Mouse (Mus musculus) MEL (cell line): Measurements from ENCODE around the gene Atp8a1. TPM values are rescaled to one million over a fixed set of nuclear protein-coding genes. Genes with fewer than 3 reads are reported as not detected.

ENCODE experiments used
- DNase-seq: peaks from one replicate; pipeline ENCODE4 v3.0.0; 2011; ENCODE audit warnings: low read depth, low spot score
- H3K27ac ChIP-seq: 2 replicates; pipeline ENCODE4 v1.5.1; 2012; ENCODE audit warnings: low read depth, mild to moderate bottlenecking, control low read depth, low read length, moderate library complexity; ENCODE audit not compliant: control insufficient read depth
- H3K27me3 ChIP-seq, 2 experiments: fragments of 150-350 bp in 1 of 2; sonication (generic) in 1 of 2; 2 replicates each; pipeline ENCODE4 v1.6.1; 2012; ENCODE audit warnings: low read length in 2 of 2, mild to moderate bottlenecking in 2 of 2, improper control_type of control experiment in 1 of 2, moderate library complexity in 1 of 2; ENCODE audit not compliant: insufficient read depth in 2 of 2, control insufficient read depth in 1 of 2
- H3K36me3 ChIP-seq, 2 experiments: 2 replicates each; pipeline ENCODE4 v1.6.1; 2012 to 2014; ENCODE audit warnings: low read length in 2 of 2, improper control_type of control experiment in 1 of 2, inconsistent platforms in 1 of 2, mild to moderate bottlenecking in 1 of 2; ENCODE audit not compliant: insufficient read depth in 2 of 2, control insufficient read depth in 1 of 2
- H3K4me1 ChIP-seq, 2 experiments: fragments of 150-350 bp in 1 of 2; sonication (generic) in 1 of 2; 2 replicates each; pipeline ENCODE4 v1.6.1; 2012; ENCODE audit warnings: low read length in 2 of 2, improper control_type of control experiment in 1 of 2, mild to moderate bottlenecking in 1 of 2; ENCODE audit not compliant: insufficient read depth in 2 of 2, control insufficient read depth in 1 of 2
- H3K4me3 ChIP-seq, 2 experiments: fragments of 150-350 bp in 1 of 2; sonication (generic) in 1 of 2; 2 replicates each; pipeline ENCODE4 v1.5.1; 2012; ENCODE audit warnings: low read depth in 2 of 2, low read length in 2 of 2, mild to moderate bottlenecking in 2 of 2, moderate library complexity in 2 of 2, control low read depth in 1 of 2, improper control_type of control experiment in 1 of 2; ENCODE audit not compliant: control insufficient read depth in 1 of 2, insufficient read depth in 1 of 2
- H3K79me2 ChIP-seq: 2 replicates; pipeline ENCODE4 v1.6.1; 2012; ENCODE audit warnings: mild to moderate bottlenecking, low read length, moderate library complexity; ENCODE audit not compliant: control insufficient read depth, poor library complexity, insufficient read depth
- H3K9ac ChIP-seq: 2 replicates; pipeline ENCODE4 v1.6.1; 2012; ENCODE audit warnings: low read depth, mild to moderate bottlenecking, control low read depth, low read length, moderate library complexity; ENCODE audit not compliant: control insufficient read depth, poor library complexity, severe bottlenecking
- H3K9me3 ChIP-seq: fragments of 150-350 bp; sonication (generic); replicated peaks from 2 replicates; pipeline ENCODE4 v1.6.1; 2012; ENCODE audit warnings: mild to moderate bottlenecking, low read length, improper control_type of control experiment, moderate library complexity; ENCODE audit not compliant: insufficient read depth
- CHD1 ChIP-seq: IDR thresholded peaks from 2 replicates; pipeline ENCODE4 v1.6.1; 2012; ENCODE audit warnings: low read depth, mild to moderate bottlenecking, inconsistent platforms, low read length, improper control_type of control experiment
- CHD2 ChIP-seq: IDR thresholded peaks from 2 replicates; pipeline ENCODE4 v1.6.1; 2011; ENCODE audit warnings: low read length, improper control_type of control experiment
- CTCF ChIP-seq, 3 experiments: IDR thresholded peaks in 2 of 3; conservative IDR thresholded peaks in 1 of 3; 2 replicates each; pipeline ENCODE4 v1.5.1; 2011 to 2012; ENCODE audit warnings: low read length in 3 of 3, low read depth in 2 of 3, mild to moderate bottlenecking in 2 of 3, improper control_type of control experiment in 1 of 3, inconsistent platforms in 1 of 3, mixed read lengths in 1 of 3, moderate library complexity in 1 of 3; ENCODE audit not compliant: control insufficient read depth in 1 of 3, insufficient read depth in 1 of 3, poor library complexity in 1 of 3, severe bottlenecking in 1 of 3
- EP300 ChIP-seq, 2 experiments: IDR thresholded peaks; 2 replicates each; pipeline ENCODE4 v1.6.1; 2011; ENCODE audit warnings: improper control_type of control experiment in 2 of 2, low read length in 2 of 2, low read depth in 1 of 2, mild to moderate bottlenecking in 1 of 2
- ETS1 ChIP-seq: IDR thresholded peaks from 2 replicates; pipeline ENCODE4 v1.6.1; 2012; ENCODE audit warnings: low read depth, mild to moderate bottlenecking, inconsistent platforms, low read length, improper control_type of control experiment, moderate library complexity
- GATA1 ChIP-seq: IDR thresholded peaks from 2 replicates; pipeline ENCODE4 v1.6.1; 2011; ENCODE audit warnings: low read depth, low read length, improper control_type of control experiment
- HCFC1 ChIP-seq: IDR thresholded peaks from 2 replicates; pipeline ENCODE4 v1.6.1; 2012; ENCODE audit warnings: low read depth, mild to moderate bottlenecking, inconsistent platforms, low read length, improper control_type of control experiment, moderate library complexity
- KAT2A ChIP-seq: conservative IDR thresholded peaks from 2 replicates; pipeline ENCODE4 v1.6.1; 2012; ENCODE audit warnings: low read depth, low read length, improper control_type of control experiment, inconsistent platforms
- MAFK ChIP-seq: IDR thresholded peaks from 2 replicates; pipeline ENCODE4 v1.6.1; 2011; ENCODE audit warnings: low read depth, mild to moderate bottlenecking, low read length, improper control_type of control experiment, borderline replicate concordance
- MEF2A ChIP-seq: IDR thresholded peaks from 2 replicates; pipeline ENCODE4 v1.6.1; 2014; ENCODE audit warnings: low read depth, mild to moderate bottlenecking, inconsistent platforms, low read length, improper control_type of control experiment; ENCODE audit not compliant: poor library complexity, insufficient replicate concordance, severe bottlenecking; ENCODE audit errors: extremely low read depth
- MYC ChIP-seq: IDR thresholded peaks from 2 replicates; pipeline ENCODE4 v1.6.1; 2011; ENCODE audit warnings: low read depth, mild to moderate bottlenecking, low read length, improper control_type of control experiment, moderate library complexity
- NELFE ChIP-seq: IDR thresholded peaks from 2 replicates; pipeline ENCODE4 v1.6.1; 2011; ENCODE audit warnings: low read depth, low read length, improper control_type of control experiment
- POLR2AphosphoS2 ChIP-seq: IDR thresholded peaks from 2 replicates; pipeline ENCODE4 v1.6.1; 2011; ENCODE audit warnings: low read length, improper control_type of control experiment
- RCOR1 ChIP-seq: IDR thresholded peaks from 2 replicates; pipeline ENCODE4 v1.6.1; 2012; ENCODE audit warnings: low read depth, mild to moderate bottlenecking, inconsistent platforms, low read length, improper control_type of control experiment
- SIN3A ChIP-seq: IDR thresholded peaks from 2 replicates; pipeline ENCODE4 v1.6.1; 2012; ENCODE audit warnings: low read length, improper control_type of control experiment, inconsistent platforms
- TAL1 ChIP-seq: IDR thresholded peaks from 2 replicates; pipeline ENCODE4 v1.6.1; 2012; ENCODE audit warnings: mild to moderate bottlenecking, inconsistent platforms, low read length, moderate library complexity, mixed read lengths
- TBP ChIP-seq: IDR thresholded peaks from 2 replicates; pipeline ENCODE4 v1.8.0; 2011; ENCODE audit warnings: low read depth, low read length, improper control_type of control experiment
- TCF12 ChIP-seq: IDR thresholded peaks from 2 replicates; pipeline ENCODE4 v1.6.1; 2014; ENCODE audit warnings: low read depth, mild to moderate bottlenecking, inconsistent platforms, low read length, improper control_type of control experiment, moderate library complexity
- UBTF ChIP-seq: IDR thresholded peaks from 2 replicates; pipeline ENCODE4 v1.6.1; 2012; ENCODE audit warnings: low read depth, mild to moderate bottlenecking, inconsistent platforms, low read length, improper control_type of control experiment, moderate library complexity, borderline replicate concordance; ENCODE audit not compliant: insufficient read depth
- ZNF384 ChIP-seq: IDR thresholded peaks from 2 replicates; pipeline ENCODE4 v1.6.1; 2012; ENCODE audit warnings: low read depth, mild to moderate bottlenecking, inconsistent platforms, low read length, improper control_type of control experiment
- polyA plus RNA-seq, 2 experiments: library from polyadenylated mRNA; stranded (reverse) in 1 of 2; unstranded in 1 of 2; fragments of >175 nt in 1 of 2; fragments of >200 nt in 1 of 2; gene quantifications; 2 replicates each; pipeline versions ENCODE4 v1.2.1 to v1.2.4; 2012; ENCODE audit warnings: low replicate concordance in 2 of 2, low read depth in 1 of 2; ENCODE audit not compliant: insufficient read length in 2 of 2, insufficient read depth in 1 of 2, missing spikeins in 1 of 2
- total RNA-seq: library from RNA; depleted of rRNA; stranded (reverse); fragments of 300-350 nt; gene quantifications from 2 replicates; pipeline ENCODE4 v1.2.3, GENCODE M21; 2012

Gene Atp8a1
- total and polyA plus RNA-seq, 3 experiments: 18.2 to 22.1 TPM; not detected in 1

DNA sequence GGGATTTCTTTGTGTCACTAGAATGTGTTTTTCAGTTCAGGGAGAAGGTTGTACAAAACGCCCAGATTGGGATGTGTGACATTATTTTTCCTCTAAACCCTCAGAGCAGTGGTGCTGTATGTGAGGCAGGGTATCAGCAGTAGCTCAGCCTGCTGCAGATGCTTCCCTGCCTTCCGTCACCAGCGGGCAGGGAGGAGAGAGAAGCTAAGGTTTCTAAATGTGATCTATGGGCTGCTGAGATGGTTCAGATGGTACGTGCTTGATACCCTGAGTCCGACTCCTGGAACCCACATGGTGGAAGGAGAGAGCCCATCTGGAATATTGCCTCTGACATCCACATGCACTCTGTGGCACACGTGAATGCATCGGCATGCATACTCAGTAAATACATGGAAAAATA lies 251.6 kb downstream of the Atp8a1 start:
- H3K27me3 ChIP-seq: no peaks in the 10 kb centered on the region; a peak in 1 of 4 replicates
- DNase-seq: no peak
- H3K9me3 ChIP-seq: no peaks in the 10 kb centered on the region
- no peak overlapping the region for H3K9ac ChIP-seq
- H3K4me1 ChIP-seq: no peaks in the 10 kb centered on the region
- TF ChIP-seq EP300 (IDR thresholded peaks at IDR 0.05; ENCODE audit: low read depth in 1 of 2, low read length in 2 of 2): no peak
- no peak for TF ChIP-seq ZNF384
- TF ChIP-seq CHD1: no peak
- TF ChIP-seq RCOR1: no peak
- no peak for TF ChIP-seq SIN3A
- TF ChIP-seq TCF12: no peak
- no peak for TF ChIP-seq HCFC1
- no peak for TF ChIP-seq TBP
- TF ChIP-seq NELFE: no peak
- no peak for TF ChIP-seq ETS1
- TF ChIP-seq CTCF (IDR thresholded peaks at IDR 0.05 in 2 of 3, conservative IDR thresholded peaks at IDR 0.05 in 1 of 3; ENCODE audit: control insufficient read depth in 1 of 3, insufficient read depth in 1 of 3, low read depth in 2 of 3, low read length in 3 of 3, poor library complexity in 1 of 3, severe bottlenecking in 1 of 3): no peak
- no peak for TF ChIP-seq MYC
- TF ChIP-seq KAT2A: no peak
- no peak for TF ChIP-seq CHD2
- TF ChIP-seq GATA1: no peak
- no peak for TF ChIP-seq POLR2AphosphoS2
- TF ChIP-seq MEF2A: no peak
- H3K36me3 ChIP-seq: no peaks in the 10 kb centered on the region
- H3K4me3 ChIP-seq: no peak overlapping the region
- no peaks in the 10 kb centered on the region for H3K79me2 ChIP-seq
- H3K27ac ChIP-seq: no peak overlapping the region

DNA sequence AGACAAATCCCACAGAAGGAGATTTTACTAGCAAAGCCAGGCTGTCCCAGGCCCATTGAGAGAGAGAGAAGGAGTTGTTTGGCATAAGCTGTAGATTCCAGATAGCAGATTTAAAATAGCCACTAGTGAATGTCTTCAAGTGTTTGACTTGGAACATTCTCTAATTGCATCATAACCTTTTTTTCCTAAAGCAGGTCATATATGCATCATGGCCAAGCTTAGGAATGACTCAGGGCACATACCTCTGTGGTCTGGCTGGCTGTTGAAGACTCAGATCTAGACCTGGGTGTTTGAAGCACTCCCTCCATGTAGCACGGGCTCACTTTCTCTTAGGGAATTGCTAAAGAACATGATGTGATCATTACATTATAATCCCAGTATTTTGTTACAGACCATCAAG lies 252.2 kb downstream of the Atp8a1 start:
- Histone ChIP-seq H3K4me1 (no peaks in the 10 kb centered on the region), H3K27me3 (no peaks in the 10 kb centered on the region; a peak in 1 of 4 replicates), H3K9me3 (no peaks in the 10 kb centered on the region), H3K4me3 (no peak overlapping the region), H3K9ac (no peak overlapping the region), H3K79me2 (no peaks in the 10 kb centered on the region), H3K36me3 (no peaks in the 10 kb centered on the region), H3K27ac (no peak overlapping the region)
- TF ChIP-seq TAL1 (no peak), UBTF (no peak), MAFK (no peak), TCF12 (no peak)
- DNase-seq: no peak
